Mouse (Mus musculus): ENCODE results near the gene Gm20908. TPM values are rescaled to one million over a fixed set of nuclear protein-coding genes. Genes with fewer than 3 reads are reported as not detected.
"Not testable (repeated sequence)": the region's sequence is repeated elsewhere in the genome, so short reads cannot be mapped to it uniquely, and the experiment has no call there.

The Gm20908 gene
- not detected for total RNA-seq (2018; cell fraction: chromatin; rRNA removed)
- total RNA-seq (2018; cell fraction: cytosol; rRNA removed), result not detected
- not detected for total RNA-seq (2018; cell fraction: nucleus; rRNA removed)
- not detected in 3 replicates for polyA plus RNA-seq (2018)

DNA sequence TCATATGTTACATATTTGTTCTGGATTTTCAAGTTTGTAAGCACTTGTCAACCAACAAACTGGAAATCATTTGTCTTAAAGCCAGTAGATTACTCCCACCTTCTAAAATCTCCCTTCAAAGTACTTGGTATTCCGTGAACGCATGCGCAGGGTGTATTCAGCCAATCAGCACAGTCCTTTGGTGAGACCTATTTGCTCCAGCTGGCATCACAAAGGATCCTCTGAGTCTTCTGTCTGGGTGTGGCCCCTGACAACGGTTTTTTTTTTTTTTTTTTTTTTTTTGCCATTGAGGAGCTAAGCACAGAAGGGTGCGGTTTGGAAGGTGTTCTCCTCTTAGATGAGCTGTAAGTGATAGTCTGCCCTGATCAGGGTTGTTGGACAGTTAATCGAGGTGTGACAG, at the start of gene Gm20908:
Gene Gm20908 (plus strand): TSS at position 301 of the 400 bp plus-strand sequence.
- no CpG with 5 or more reads among the region's 6 CpGs for WGBS (ENCODE audit: missing documents)
- H3K4me3 ChIP-seq (ENCODE audit: inconsistent target); H3K27ac ChIP-seq: not testable (repeated sequence)

More for the DNA sequence above, at the start of gene Gm20908:
- H3K36me3 ChIP-seq (ENCODE audit: inconsistent target); H3K79me2 ChIP-seq (ENCODE audit: inconsistent target): not testable (repeated sequence)

Measured in macrophage (primary cell).